Mouse (Mus musculus) ES-E14 (cell line): Measurements from ENCODE around the gene Cdt1.

Experiments used
- CHD2 ChIP-seq: IDR thresholded peaks from 2 replicates; pipeline ENCODE4 v1.6.1; 2014; ENCODE audit warnings: mild to moderate bottlenecking, low read depth, low read length, inconsistent platforms
- MAFK ChIP-seq: IDR thresholded peaks from 2 replicates; pipeline ENCODE4 v1.6.1; 2014; ENCODE audit warnings: mild to moderate bottlenecking, low read depth, low read length, inconsistent platforms; ENCODE audit not compliant: insufficient read depth
- ZC3H11A ChIP-seq: IDR thresholded peaks from 2 replicates; pipeline ENCODE4 v1.6.1; 2012; ENCODE audit warnings: low read depth, mild to moderate bottlenecking, inconsistent platforms, low read length, borderline replicate concordance
- ZNF384 ChIP-seq: IDR thresholded peaks from 2 replicates; pipeline ENCODE4 v1.6.1; 2012; ENCODE audit warnings: low read depth, low read length, inconsistent platforms

GRCm38 (mm10) chr8:122568109-122568504 is 292 bp downstream of the Cdt1 start:
- TF ChIP-seq ZC3H11A, result no peak
- TF ChIP-seq CHD2, result no peak
- no peak for TF ChIP-seq MAFK
- TF ChIP-seq ZNF384, result no peak
